Mouse (Mus musculus) liver, embryonic 14.5 days (tissue): ENCODE results near the gene Topors.

Experiments used
- CTCF ChIP-seq: IDR thresholded peaks from 2 replicates; pipeline ENCODE4 v1.5.1; 2016; ENCODE audit warnings: antibody characterized with exemption, low read depth, control low read depth
- EP300 ChIP-seq: IDR thresholded peaks from 2 replicates; pipeline ENCODE4 v1.6.1; 2016; ENCODE audit warnings: antibody characterized with exemption, low read depth

GRCm38 (mm10) chr4:40239409-40240271 is 30.0 kb downstream of the Topors start, which contains the start of gene Ddx58:
- TF ChIP-seq CTCF (no peak), EP300 (no peak)
